Mouse (Mus musculus): ENCODE data around the gene Tspan8. TPM values are rescaled to one million over a fixed set of nuclear protein-coding genes. Genes with fewer than 3 reads are reported as not detected.

Tspan8 gene
- 716 TPM for polyA plus RNA-seq (2014; fragmentation: Illumina TruSeq; extraction: RNeasy Lipid Tissue Mini Kit (QIAGEN cat#74804); ENCODE audit: low replicate concordance)

DNA sequence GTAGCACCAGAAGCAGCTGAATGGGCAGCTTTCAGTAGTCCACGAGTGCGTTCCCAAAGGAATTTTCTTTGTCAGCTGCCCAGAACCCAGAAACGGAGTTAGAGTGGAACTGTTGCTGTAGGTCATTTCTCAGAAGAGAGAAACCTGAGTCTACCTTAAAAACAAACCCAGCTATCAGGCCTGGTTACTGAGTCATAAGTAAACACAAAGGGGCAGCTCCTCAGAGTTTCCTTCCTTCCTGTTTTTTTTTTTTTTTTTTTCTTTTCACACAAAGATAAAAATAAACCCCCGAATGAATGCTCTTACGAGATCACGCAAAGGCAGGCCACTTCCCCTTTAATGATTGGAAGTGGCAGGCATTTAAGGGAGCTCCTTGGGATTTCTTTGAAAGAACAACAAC lies at the start of gene Tspan8:
Gene Tspan8, plus strand, starts transcription at position 322 of the 400 bp plus-strand sequence.

Other genes starting within 250 kb of the Tspan8 start
- gene A930009A15Rik, start 246.8 kb upstream of the Tspan8 start, polyA plus RNA-seq (2014; fragmentation: Illumina TruSeq; extraction: RNeasy Lipid Tissue Mini Kit (QIAGEN cat#74804); ENCODE audit: low replicate concordance): not detected
- 16.4 TPM for gene Lgr5, start 229.1 kb upstream of the Tspan8 start, polyA plus RNA-seq (2014; fragmentation: Illumina TruSeq; extraction: RNeasy Lipid Tissue Mini Kit (QIAGEN cat#74804); ENCODE audit: low replicate concordance)
- 42.4 TPM for gene Ptprr, start 201.4 kb downstream of the Tspan8 start, polyA plus RNA-seq (2014; fragmentation: Illumina TruSeq; extraction: RNeasy Lipid Tissue Mini Kit (QIAGEN cat#74804); ENCODE audit: low replicate concordance)

Data from small intestine, adult 10 weeks (tissue).